Mouse (Mus musculus) MEL (cell line): Measurements from ENCODE around the gene Dhdh. TPM values are rescaled to one million over a fixed set of nuclear protein-coding genes. Genes with fewer than 3 reads are reported as not detected.

Experiments used
- DNase-seq: peaks from one replicate; pipeline ENCODE4 v3.0.0; 2011; ENCODE audit warnings: low read depth, low spot score
- H3K27ac ChIP-seq: 2 replicates; pipeline ENCODE4 v1.5.1; 2012; ENCODE audit warnings: low read depth, mild to moderate bottlenecking, control low read depth, low read length, moderate library complexity; ENCODE audit not compliant: control insufficient read depth
- H3K27me3 ChIP-seq, 2 experiments: fragments of 150-350 bp in 1 of 2; sonication (generic) in 1 of 2; 2 replicates each; pipeline ENCODE4 v1.6.1; 2012; ENCODE audit warnings: low read length in 2 of 2, mild to moderate bottlenecking in 2 of 2, improper control_type of control experiment in 1 of 2, moderate library complexity in 1 of 2; ENCODE audit not compliant: insufficient read depth in 2 of 2, control insufficient read depth in 1 of 2
- H3K36me3 ChIP-seq, 2 experiments: 2 replicates each; pipeline ENCODE4 v1.6.1; 2012 to 2014; ENCODE audit warnings: low read length in 2 of 2, improper control_type of control experiment in 1 of 2, inconsistent platforms in 1 of 2, mild to moderate bottlenecking in 1 of 2; ENCODE audit not compliant: insufficient read depth in 2 of 2, control insufficient read depth in 1 of 2
- H3K4me1 ChIP-seq, 2 experiments: fragments of 150-350 bp in 1 of 2; sonication (generic) in 1 of 2; 2 replicates each; pipeline ENCODE4 v1.6.1; 2012; ENCODE audit warnings: low read length in 2 of 2, improper control_type of control experiment in 1 of 2, mild to moderate bottlenecking in 1 of 2; ENCODE audit not compliant: insufficient read depth in 2 of 2, control insufficient read depth in 1 of 2
- H3K4me3 ChIP-seq, 2 experiments: fragments of 150-350 bp in 1 of 2; sonication (generic) in 1 of 2; 2 replicates each; pipeline ENCODE4 v1.5.1; 2012; ENCODE audit warnings: low read depth in 2 of 2, low read length in 2 of 2, mild to moderate bottlenecking in 2 of 2, moderate library complexity in 2 of 2, control low read depth in 1 of 2, improper control_type of control experiment in 1 of 2; ENCODE audit not compliant: control insufficient read depth in 1 of 2, insufficient read depth in 1 of 2
- H3K79me2 ChIP-seq: 2 replicates; pipeline ENCODE4 v1.6.1; 2012; ENCODE audit warnings: mild to moderate bottlenecking, low read length, moderate library complexity; ENCODE audit not compliant: control insufficient read depth, poor library complexity, insufficient read depth
- H3K9ac ChIP-seq: 2 replicates; pipeline ENCODE4 v1.6.1; 2012; ENCODE audit warnings: low read depth, mild to moderate bottlenecking, control low read depth, low read length, moderate library complexity; ENCODE audit not compliant: control insufficient read depth, poor library complexity, severe bottlenecking
- H3K9me3 ChIP-seq: fragments of 150-350 bp; sonication (generic); replicated peaks from 2 replicates; pipeline ENCODE4 v1.6.1; 2012; ENCODE audit warnings: mild to moderate bottlenecking, low read length, improper control_type of control experiment, moderate library complexity; ENCODE audit not compliant: insufficient read depth
- CHD1 ChIP-seq: IDR thresholded peaks from 2 replicates; pipeline ENCODE4 v1.6.1; 2012; ENCODE audit warnings: low read depth, mild to moderate bottlenecking, inconsistent platforms, low read length, improper control_type of control experiment
- CHD2 ChIP-seq: IDR thresholded peaks from 2 replicates; pipeline ENCODE4 v1.6.1; 2011; ENCODE audit warnings: low read length, improper control_type of control experiment
- GATA1 ChIP-seq: IDR thresholded peaks from 2 replicates; pipeline ENCODE4 v1.6.1; 2011; ENCODE audit warnings: low read depth, low read length, improper control_type of control experiment
- HCFC1 ChIP-seq: IDR thresholded peaks from 2 replicates; pipeline ENCODE4 v1.6.1; 2012; ENCODE audit warnings: low read depth, mild to moderate bottlenecking, inconsistent platforms, low read length, improper control_type of control experiment, moderate library complexity
- MYC ChIP-seq: IDR thresholded peaks from 2 replicates; pipeline ENCODE4 v1.6.1; 2011; ENCODE audit warnings: low read depth, mild to moderate bottlenecking, low read length, improper control_type of control experiment, moderate library complexity
- POLR2A ChIP-seq, 2 experiments: IDR thresholded peaks; 2 replicates each; pipeline ENCODE4 v1.6.1; 2011 to 2012; ENCODE audit warnings: low read length in 2 of 2, mild to moderate bottlenecking in 2 of 2, control low read depth in 1 of 2, improper control_type of control experiment in 1 of 2, low read depth in 1 of 2, moderate library complexity in 1 of 2; ENCODE audit not compliant: control insufficient read depth in 1 of 2, insufficient read depth in 1 of 2, poor library complexity in 1 of 2
- RCOR1 ChIP-seq: IDR thresholded peaks from 2 replicates; pipeline ENCODE4 v1.6.1; 2012; ENCODE audit warnings: low read depth, mild to moderate bottlenecking, inconsistent platforms, low read length, improper control_type of control experiment
- SIN3A ChIP-seq: IDR thresholded peaks from 2 replicates; pipeline ENCODE4 v1.6.1; 2012; ENCODE audit warnings: low read length, improper control_type of control experiment, inconsistent platforms
- TAL1 ChIP-seq: IDR thresholded peaks from 2 replicates; pipeline ENCODE4 v1.6.1; 2012; ENCODE audit warnings: mild to moderate bottlenecking, inconsistent platforms, low read length, moderate library complexity, mixed read lengths
- TBP ChIP-seq: IDR thresholded peaks from 2 replicates; pipeline ENCODE4 v1.8.0; 2011; ENCODE audit warnings: low read depth, low read length, improper control_type of control experiment
- UBTF ChIP-seq: IDR thresholded peaks from 2 replicates; pipeline ENCODE4 v1.6.1; 2012; ENCODE audit warnings: low read depth, mild to moderate bottlenecking, inconsistent platforms, low read length, improper control_type of control experiment, moderate library complexity, borderline replicate concordance; ENCODE audit not compliant: insufficient read depth
- USF2 ChIP-seq, 2 experiments: IDR thresholded peaks; 2 replicates each; pipeline ENCODE4 v1.6.1; 2011 to 2012; ENCODE audit warnings: improper control_type of control experiment in 2 of 2, low read length in 2 of 2, borderline replicate concordance in 1 of 2, inconsistent platforms in 1 of 2, low read depth in 1 of 2, mild to moderate bottlenecking in 1 of 2; ENCODE audit not compliant: insufficient read depth in 1 of 2
- ZC3H11A ChIP-seq: IDR thresholded peaks from 2 replicates; pipeline ENCODE4 v1.6.1; 2012; ENCODE audit warnings: low read depth, mild to moderate bottlenecking, inconsistent platforms, low read length, improper control_type of control experiment
- ZKSCAN1 ChIP-seq: IDR thresholded peaks from 2 replicates; pipeline ENCODE4 v1.6.1; 2012; ENCODE audit warnings: low read depth, mild to moderate bottlenecking, inconsistent platforms, low read length, improper control_type of control experiment, moderate library complexity
- polyA plus RNA-seq, 2 experiments: library from polyadenylated mRNA; stranded (reverse) in 1 of 2; unstranded in 1 of 2; fragments of >175 nt in 1 of 2; fragments of >200 nt in 1 of 2; gene quantifications; 2 replicates each; pipeline versions ENCODE4 v1.2.1 to v1.2.4; 2012; ENCODE audit warnings: low replicate concordance in 2 of 2, low read depth in 1 of 2; ENCODE audit not compliant: insufficient read length in 2 of 2, insufficient read depth in 1 of 2, missing spikeins in 1 of 2
- total RNA-seq: library from RNA; depleted of rRNA; stranded (reverse); fragments of 300-350 nt; gene quantifications from 2 replicates; pipeline ENCODE4 v1.2.3, GENCODE M21; 2012

Gene Dhdh
- total and polyA plus RNA-seq, 3 experiments = 0.08 to 1.6 TPM; not detected in 1

GRCm38 (mm10) chr7:45447325-45447990, 41.1 kb downstream of the Dhdh start (continued):
- TF ChIP-seq HCFC1 (peak; percentile 73), MYC (no peak), CHD1 (no peak), TAL1 (no peak), TBP (no peak)

GRCm38 (mm10) chr7:45446589-45446988, 42.0 kb downstream of the Dhdh start:
- Histone ChIP-seq H3K9ac (no peak overlapping the region), H3K9me3 (no peaks in the 10 kb centered on the region), H3K4me1 (no peaks in the 10 kb centered on the region), H3K27me3 (no peaks in the 10 kb centered on the region), H3K27ac (no peak overlapping the region), H3K79me2 (no peaks in the 10 kb centered on the region), H3K36me3 (peaks cover 0 to 4% of the 10 kb centered on the region in 2 experiments; a peak in 1 of 4 replicates), H3K4me3 (no peak overlapping the region)
- DNase-seq = no peak
- TF ChIP-seq UBTF (no peak), USF2 (IDR thresholded peaks at IDR 0.05; ENCODE audit: borderline replicate concordance in 1 of 2, insufficient read depth in 1 of 2, low read depth in 1 of 2, low read length in 2 of 2) (no peak), RCOR1 (no peak), ZC3H11A (no peak), HCFC1 (peak; percentile 74), POLR2A (IDR thresholded peaks at IDR 0.05; ENCODE audit: control insufficient read depth in 1 of 2, insufficient read depth in 1 of 2, low read depth in 1 of 2, low read length in 2 of 2, poor library complexity in 1 of 2) (no peak), CHD2 (no peak)

- no peak for DNase-seq
- TF ChIP-seq ZKSCAN1 (no peak), SIN3A (no peak), GATA1 (peak; percentile 23; the same call in 1 of the 2 replicates)
- H3K27me3 ChIP-seq = no peaks in the 10 kb centered on the region
- no peaks in the 10 kb centered on the region for H3K9me3 ChIP-seq
- no peaks in the 10 kb centered on the region for H3K79me2 ChIP-seq
- no peak overlapping the region for H3K4me3 ChIP-seq
- H3K4me1 ChIP-seq = no peaks in the 10 kb centered on the region
- no peak overlapping the region for H3K27ac ChIP-seq
- peaks cover 0 to 4% of the 10 kb centered on the region in 2 experiments; a peak in 1 of 4 replicates for H3K36me3 ChIP-seq
- H3K9ac ChIP-seq = no peak overlapping the region
These were observed 44.8 kb downstream of the Dhdh start for GRCm38 (mm10) chr7:45443526-45444420.
